Mouse (Mus musculus): ENCODE data around the gene Cask. TPM values are rescaled to one million over a fixed set of nuclear protein-coding genes. Genes with fewer than 3 reads are reported as not detected.

Cask gene
- total and polyA plus RNA-seq, 3 experiments: 9.4 to 13.3 TPM; not detected in 1

GRCm38 (mm10) chrX:13656721-13657120 lies 194.4 kb downstream of the Cask start:
- Histone ChIP-seq H3K79me2 (ENCODE audit: control insufficient read depth, insufficient read depth, low read length, poor library complexity) (no peaks in the 10 kb centered on the region), H3K36me3 (ENCODE audit: control insufficient read depth in 1 of 2, insufficient read depth in 2 of 2, low read length in 2 of 2) (peaks cover 0 to 44% of the 10 kb centered on the region in 2 experiments; a peak in 2 of 4 replicates), H3K9me3 (replicated peaks; ENCODE audit: insufficient read depth, low read length) (no peaks in the 10 kb centered on the region), H3K4me1 (ENCODE audit: control insufficient read depth in 1 of 2, insufficient read depth in 2 of 2, low read length in 2 of 2) (peaks cover 18 to 31% of the 10 kb centered on the region in 2 experiments), H3K27me3 (ENCODE audit: control insufficient read depth in 1 of 2, insufficient read depth in 2 of 2, low read length in 2 of 2) (no peaks in the 10 kb centered on the region), H3K4me3 (ENCODE audit: control insufficient read depth in 1 of 2, insufficient read depth in 1 of 2, low read depth in 2 of 2, low read length in 2 of 2) (no peak overlapping the region), H3K27ac (ENCODE audit: control insufficient read depth, low read depth, low read length) (no peak overlapping the region), H3K9ac (ENCODE audit: control insufficient read depth, low read depth, low read length, poor library complexity, severe bottlenecking) (no peak overlapping the region)
- DNase-seq (ENCODE audit: low read depth, low spot score): peak; percentile 85
- TF ChIP-seq MAX (IDR thresholded peaks at IDR 0.05; ENCODE audit: low read length): no peak
- peak; percentile 100 for TF ChIP-seq ZNF384 (IDR thresholded peaks at IDR 0.05; ENCODE audit: low read depth, low read length)
- no peak for TF ChIP-seq RCOR1 (IDR thresholded peaks at IDR 0.05; ENCODE audit: low read depth, low read length)
- TF ChIP-seq SIN3A (IDR thresholded peaks at IDR 0.05; ENCODE audit: low read length): peak; percentile 58; the same call in 1 of the 2 replicates
- TF ChIP-seq SMC3 (IDR thresholded peaks at IDR 0.05; ENCODE audit: low read depth, low read length): peak; percentile 86
- TF ChIP-seq ZC3H11A (IDR thresholded peaks at IDR 0.05; ENCODE audit: low read depth, low read length): peak; percentile 88
- peak; percentile 42 to 79 (median 54); a peak in 5 of 6 replicates for TF ChIP-seq CTCF (IDR thresholded peaks at IDR 0.05 in 2 of 3, conservative IDR thresholded peaks at IDR 0.05 in 1 of 3; ENCODE audit: control insufficient read depth in 1 of 3, insufficient read depth in 1 of 3, low read depth in 2 of 3, low read length in 3 of 3, poor library complexity in 1 of 3, severe bottlenecking in 1 of 3)
- peak; percentile 97 for TF ChIP-seq RAD21 (IDR thresholded peaks at IDR 0.05; ENCODE audit: low read depth, low read length)

GRCm38 (mm10) chrX:13655906-13656305 lies 195.3 kb downstream of the Cask start:
- peak; percentile 49 for TF ChIP-seq MXI1 (IDR thresholded peaks at IDR 0.05; ENCODE audit: low read depth, low read length)
- TF ChIP-seq SMC3 (IDR thresholded peaks at IDR 0.05; ENCODE audit: low read depth, low read length): peak; percentile 26
- TF ChIP-seq CHD1 (IDR thresholded peaks at IDR 0.05; ENCODE audit: low read depth, low read length): peak; percentile 31; the same call in 1 of the 2 replicates
- TF ChIP-seq ETS1 (IDR thresholded peaks at IDR 0.05; ENCODE audit: low read depth, low read length): peak; percentile 14; the same call in 1 of the 2 replicates
- TF ChIP-seq POLR2A (IDR thresholded peaks at IDR 0.05; ENCODE audit: control insufficient read depth in 1 of 2, insufficient read depth in 1 of 2, low read depth in 1 of 2, low read length in 2 of 2, poor library complexity in 1 of 2): peak in 1 of 2 experiments; percentile 17; a peak in 1 of 4 replicates
- TF ChIP-seq SIN3A (IDR thresholded peaks at IDR 0.05; ENCODE audit: low read length): peak; percentile 51; the same call in 1 of the 2 replicates
- peak; percentile 70 for TF ChIP-seq MAX (IDR thresholded peaks at IDR 0.05; ENCODE audit: low read length)
- 0 out of 2 replicates have a peak, but pooled peaks have one; percentile 5 for TF ChIP-seq ZNF384 (IDR thresholded peaks at IDR 0.05; ENCODE audit: low read depth, low read length)
- TF ChIP-seq EP300 (IDR thresholded peaks at IDR 0.05; ENCODE audit: low read depth in 1 of 2, low read length in 2 of 2): peak in 1 of 2 experiments; percentile 13; a peak in 2 of 4 replicates
- no peak for TF ChIP-seq MYC (IDR thresholded peaks at IDR 0.05; ENCODE audit: low read depth, low read length)
- TF ChIP-seq GATA1 (IDR thresholded peaks at IDR 0.05; ENCODE audit: low read depth, low read length): no peak
- TF ChIP-seq ZMIZ1 (IDR thresholded peaks at IDR 0.05; ENCODE audit: low read depth, low read length): 0 out of 2 replicates have a peak, but pooled peaks have one; percentile 26
- TF ChIP-seq TAL1 (IDR thresholded peaks at IDR 0.05; ENCODE audit: low read length): no peak
- TF ChIP-seq CTCF (IDR thresholded peaks at IDR 0.05 in 2 of 3, conservative IDR thresholded peaks at IDR 0.05 in 1 of 3; ENCODE audit: control insufficient read depth in 1 of 3, insufficient read depth in 1 of 3, low read depth in 2 of 3, low read length in 3 of 3, poor library complexity in 1 of 3, severe bottlenecking in 1 of 3): no peak
- TF ChIP-seq MEF2A (IDR thresholded peaks at IDR 0.05; ENCODE audit: extremely low read depth, insufficient replicate concordance, low read depth, low read length, poor library complexity, severe bottlenecking): no peak
- 0 out of 2 replicates have a peak, but pooled peaks have one; percentile 34 for TF ChIP-seq NELFE (IDR thresholded peaks at IDR 0.05; ENCODE audit: low read depth, low read length)
- TF ChIP-seq MAZ (IDR thresholded peaks at IDR 0.05; ENCODE audit: low read depth, low read length): 0 out of 2 replicates have a peak, but pooled peaks have one; percentile 31
- H3K36me3 ChIP-seq (ENCODE audit: control insufficient read depth in 1 of 2, insufficient read depth in 2 of 2, low read length in 2 of 2): peaks cover 0 to 49% of the 10 kb centered on the region in 2 experiments; a peak in 2 of 4 replicates
- H3K4me3 ChIP-seq (ENCODE audit: control insufficient read depth in 1 of 2, insufficient read depth in 1 of 2, low read depth in 2 of 2, low read length in 2 of 2): peak overlapping the region; percentile 67 to 84
- peaks cover 18 to 38% of the 10 kb centered on the region in 2 experiments for H3K4me1 ChIP-seq (ENCODE audit: control insufficient read depth in 1 of 2, insufficient read depth in 2 of 2, low read length in 2 of 2)
- H3K27me3 ChIP-seq (ENCODE audit: control insufficient read depth in 1 of 2, insufficient read depth in 2 of 2, low read length in 2 of 2): no peaks in the 10 kb centered on the region
- no peaks in the 10 kb centered on the region for H3K9me3 ChIP-seq (replicated peaks; ENCODE audit: insufficient read depth, low read length)
- H3K27ac ChIP-seq (ENCODE audit: control insufficient read depth, low read depth, low read length): peak overlapping the region; percentile 89
- peak overlapping the region; percentile 76 for H3K9ac ChIP-seq (ENCODE audit: control insufficient read depth, low read depth, low read length, poor library complexity, severe bottlenecking)
- H3K79me2 ChIP-seq (ENCODE audit: control insufficient read depth, insufficient read depth, low read length, poor library complexity): no peaks in the 10 kb centered on the region
- DNase-seq (ENCODE audit: low read depth, low spot score): peak; percentile 73
